Mouse (Mus musculus): ENCODE data around the gene Amotl1. TPM values are rescaled to one million over a fixed set of nuclear protein-coding genes. Genes with fewer than 3 reads are reported as not detected.
A peak's percentile ranks its signal among the peaks of the same experiment; 100 is the strongest.

The Amotl1 gene
- polyA plus RNA-seq, 1 experiment: 36.0 TPM

DNA sequence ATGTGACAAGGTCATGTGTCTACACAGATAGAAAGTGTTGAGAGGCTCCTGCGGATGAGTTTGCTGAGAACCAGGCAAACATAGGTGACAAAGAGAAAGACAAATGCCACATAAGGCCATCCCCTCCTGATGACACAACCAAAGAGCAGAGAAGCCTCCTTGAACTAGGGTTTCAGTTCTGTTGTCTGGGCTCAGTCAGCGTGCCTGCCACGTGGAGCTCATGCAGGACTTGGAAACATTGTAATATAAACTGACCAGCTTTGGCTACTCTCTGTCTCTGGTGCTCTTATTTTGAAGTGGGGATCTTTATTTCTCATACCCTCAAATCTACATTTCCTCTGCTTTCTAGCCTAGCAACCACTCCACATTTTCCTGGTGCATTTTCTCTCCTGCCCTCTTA is 8.6 kb downstream of the Amotl1 start:
- no peak for TF ChIP-seq EP300 (IDR thresholded peaks at IDR 0.05; ENCODE audit: insufficient read depth, low read depth, low read length)
- TF ChIP-seq CTCF (IDR thresholded peaks at IDR 0.05; ENCODE audit: low read depth, low read length): no peak
- TF ChIP-seq POLR2A (IDR thresholded peaks at IDR 0.05; ENCODE audit: insufficient read depth, low read length): no peak
- no peak overlapping the region for H3K9ac ChIP-seq (ENCODE audit: low read depth, poor library complexity, severe bottlenecking)

DNA sequence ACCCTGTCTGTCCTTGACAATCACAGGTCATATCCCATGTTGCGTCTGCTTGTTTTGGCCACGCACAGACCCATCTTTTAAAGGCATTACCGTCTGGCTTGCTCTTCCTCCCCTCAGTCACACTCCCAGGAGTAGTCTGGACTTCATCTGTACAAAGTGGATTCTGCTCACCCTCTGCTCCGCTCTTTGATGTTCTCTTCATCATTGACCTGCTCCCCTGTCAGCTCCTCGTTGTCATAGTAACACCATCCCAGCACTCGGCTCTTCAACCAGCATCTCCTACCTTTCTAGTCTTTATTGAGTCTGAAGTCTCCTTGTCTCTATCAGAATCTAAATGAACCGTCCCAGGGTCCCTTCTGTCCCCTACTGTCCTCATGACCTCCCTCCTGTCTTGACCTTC is 9.3 kb downstream of the Amotl1 start:
- peaks cover 3% of the 10 kb centered on the region for H3K4me1 ChIP-seq (ENCODE audit: control insufficient read depth, insufficient read depth, low read length)
- TF ChIP-seq EP300 (IDR thresholded peaks at IDR 0.05; ENCODE audit: insufficient read depth, low read depth, low read length) (no peak), CTCF (IDR thresholded peaks at IDR 0.05; ENCODE audit: low read depth, low read length) (no peak), POLR2A (IDR thresholded peaks at IDR 0.05; ENCODE audit: insufficient read depth, low read length) (no peak)
- H3K9me3 ChIP-seq (replicated peaks; ENCODE audit: control insufficient read depth, insufficient read depth, low read length, poor library complexity, severe bottlenecking): no peaks in the 10 kb centered on the region

More for the DNA sequence above, 8.6 kb downstream of the Amotl1 start:
- H3K9me3 ChIP-seq (replicated peaks; ENCODE audit: control insufficient read depth, insufficient read depth, low read length, poor library complexity, severe bottlenecking): no peaks in the 10 kb centered on the region
- H3K4me1 ChIP-seq (ENCODE audit: control insufficient read depth, insufficient read depth, low read length): peaks cover 3% of the 10 kb centered on the region
- H3K27ac ChIP-seq (ENCODE audit: insufficient read depth, low read length): no peak overlapping the region
- no peak overlapping the region for H3K4me3 ChIP-seq (ENCODE audit: low read depth, low read length)
- no peaks in the 10 kb centered on the region for H3K36me3 ChIP-seq (ENCODE audit: control insufficient read depth, insufficient read depth, low read length, poor library complexity, severe bottlenecking)
- H3K27me3 ChIP-seq (ENCODE audit: control insufficient read depth, insufficient read depth, low read length, poor library complexity, severe bottlenecking): no peaks in the 10 kb centered on the region

DNA sequence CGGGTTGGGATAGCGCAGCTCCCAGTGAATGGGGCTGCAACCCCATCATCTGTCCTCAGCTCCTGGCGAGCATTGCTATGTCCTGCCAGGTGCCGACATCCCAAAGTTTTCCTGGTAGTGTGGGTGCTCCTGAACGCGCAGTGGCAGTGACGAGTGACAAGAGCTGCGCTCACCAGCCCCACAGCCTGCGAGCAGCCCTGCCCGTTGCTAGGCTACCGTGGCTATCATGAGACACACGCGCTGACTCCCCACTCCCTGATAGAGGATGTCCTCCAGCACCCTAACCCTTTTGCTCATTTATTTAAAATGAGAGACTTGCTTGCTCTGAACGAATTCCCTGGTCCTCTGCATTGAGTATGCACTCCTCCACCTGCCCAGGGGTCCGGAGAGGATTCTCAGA is 10.7 kb downstream of the Amotl1 start:
- no peak for TF ChIP-seq POLR2A (IDR thresholded peaks at IDR 0.05; ENCODE audit: insufficient read depth, low read length)
- TF ChIP-seq EP300 (IDR thresholded peaks at IDR 0.05; ENCODE audit: insufficient read depth, low read depth, low read length): no peak
- TF ChIP-seq CTCF (IDR thresholded peaks at IDR 0.05; ENCODE audit: low read depth, low read length): no peak
- no peaks in the 10 kb centered on the region for H3K9me3 ChIP-seq (replicated peaks; ENCODE audit: control insufficient read depth, insufficient read depth, low read length, poor library complexity, severe bottlenecking)
- H3K36me3 ChIP-seq (ENCODE audit: control insufficient read depth, insufficient read depth, low read length, poor library complexity, severe bottlenecking): no peaks in the 10 kb centered on the region
- H3K9ac ChIP-seq (ENCODE audit: low read depth, poor library complexity, severe bottlenecking): no peak overlapping the region
- H3K27ac ChIP-seq (ENCODE audit: insufficient read depth, low read length): no peak overlapping the region
- peaks cover 3% of the 10 kb centered on the region for H3K4me1 ChIP-seq (ENCODE audit: control insufficient read depth, insufficient read depth, low read length)
- H3K4me3 ChIP-seq (ENCODE audit: low read depth, low read length): no peak overlapping the region
- H3K27me3 ChIP-seq (ENCODE audit: control insufficient read depth, insufficient read depth, low read length, poor library complexity, severe bottlenecking): no peaks in the 10 kb centered on the region

More for the DNA sequence above, 9.3 kb downstream of the Amotl1 start:
- no peak overlapping the region for H3K4me3 ChIP-seq (ENCODE audit: low read depth, low read length)
- H3K9ac ChIP-seq (ENCODE audit: low read depth, poor library complexity, severe bottlenecking): no peak overlapping the region
- no peak overlapping the region for H3K27ac ChIP-seq (ENCODE audit: insufficient read depth, low read length)
- H3K36me3 ChIP-seq (ENCODE audit: control insufficient read depth, insufficient read depth, low read length, poor library complexity, severe bottlenecking): no peaks in the 10 kb centered on the region
- H3K27me3 ChIP-seq (ENCODE audit: control insufficient read depth, insufficient read depth, low read length, poor library complexity, severe bottlenecking): no peaks in the 10 kb centered on the region

DNA sequence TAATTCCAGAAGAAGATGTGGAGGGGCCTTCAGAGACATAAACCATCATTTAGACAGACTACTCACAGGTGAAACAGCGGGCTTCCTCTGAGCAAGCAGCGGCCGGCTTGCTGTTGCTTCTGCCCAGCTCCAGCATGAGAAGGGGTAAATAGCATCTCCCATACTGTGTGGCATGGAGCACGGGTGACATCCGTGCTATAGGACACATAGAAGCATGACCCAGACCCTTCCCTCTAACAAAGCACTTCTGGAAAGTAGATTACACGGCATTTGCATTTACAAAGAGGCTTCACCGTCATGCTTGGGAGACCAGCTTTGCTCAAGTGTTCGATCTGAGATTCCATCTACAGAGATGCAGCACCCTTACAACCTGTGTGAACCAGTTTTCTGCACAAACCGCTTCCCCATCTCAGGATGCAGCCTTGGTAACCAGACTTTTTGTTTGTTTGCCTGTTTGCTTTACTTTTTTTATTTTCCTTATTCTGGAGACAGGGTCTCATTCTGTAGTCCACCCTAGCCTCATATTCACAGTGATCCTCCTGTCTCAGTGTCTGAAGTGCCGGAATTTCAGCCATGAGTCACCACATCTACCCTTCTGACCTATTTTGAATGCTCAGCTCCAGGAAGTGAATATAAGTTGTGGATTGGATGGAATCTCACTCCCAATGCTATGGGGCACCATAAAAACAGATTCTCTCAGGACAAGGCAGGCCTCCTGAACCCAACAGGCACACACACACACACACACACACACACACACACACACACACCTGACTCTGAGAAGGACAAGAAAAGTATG is 12.3 kb downstream of the Amotl1 start:
- no peak for TF ChIP-seq CTCF (IDR thresholded peaks at IDR 0.05; ENCODE audit: low read depth, low read length)
- TF ChIP-seq POLR2A (IDR thresholded peaks at IDR 0.05; ENCODE audit: insufficient read depth, low read length): no peak
- no peak for TF ChIP-seq EP300 (IDR thresholded peaks at IDR 0.05; ENCODE audit: insufficient read depth, low read depth, low read length)
- H3K27ac ChIP-seq (ENCODE audit: insufficient read depth, low read length): 0 out of 2 replicates have a peak overlapping the region, but pooled peaks have one; percentile 26
- H3K9me3 ChIP-seq (replicated peaks; ENCODE audit: control insufficient read depth, insufficient read depth, low read length, poor library complexity, severe bottlenecking): no peaks in the 10 kb centered on the region
- H3K27me3 ChIP-seq (ENCODE audit: control insufficient read depth, insufficient read depth, low read length, poor library complexity, severe bottlenecking): no peaks in the 10 kb centered on the region
- no peak overlapping the region for H3K9ac ChIP-seq (ENCODE audit: low read depth, poor library complexity, severe bottlenecking)
- H3K4me1 ChIP-seq (ENCODE audit: control insufficient read depth, insufficient read depth, low read length): peaks cover 3% of the 10 kb centered on the region
- H3K36me3 ChIP-seq (ENCODE audit: control insufficient read depth, insufficient read depth, low read length, poor library complexity, severe bottlenecking): no peaks in the 10 kb centered on the region
- no peak overlapping the region for H3K4me3 ChIP-seq (ENCODE audit: low read depth, low read length)

DNA sequence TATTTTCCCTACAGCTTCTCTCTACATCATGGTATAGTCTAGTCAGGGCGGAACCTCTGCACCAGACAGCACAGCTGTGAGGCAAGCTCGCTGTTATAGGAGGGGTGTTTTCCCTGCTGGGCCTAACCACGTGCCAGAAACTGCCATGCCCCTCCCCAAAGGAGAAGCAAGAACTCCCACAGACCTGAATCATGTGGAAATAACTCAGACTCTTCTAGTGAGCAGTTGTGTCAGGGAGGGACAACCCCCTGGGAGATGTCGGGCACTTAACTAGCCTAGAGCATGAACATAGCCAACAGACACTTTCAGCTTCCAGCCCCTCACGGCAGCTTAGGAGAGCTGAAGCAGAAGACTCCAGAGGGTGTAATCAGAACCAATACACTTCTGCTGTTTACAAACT is 13.1 kb downstream of the Amotl1 start:
- Histone ChIP-seq H3K9ac (ENCODE audit: low read depth, poor library complexity, severe bottlenecking) (no peak overlapping the region), H3K4me1 (ENCODE audit: control insufficient read depth, insufficient read depth, low read length) (peaks cover 3% of the 10 kb centered on the region), H3K27ac (ENCODE audit: insufficient read depth, low read length) (no peak overlapping the region), H3K27me3 (ENCODE audit: control insufficient read depth, insufficient read depth, low read length, poor library complexity, severe bottlenecking) (no peaks in the 10 kb centered on the region), H3K36me3 (ENCODE audit: control insufficient read depth, insufficient read depth, low read length, poor library complexity, severe bottlenecking) (no peaks in the 10 kb centered on the region), H3K4me3 (ENCODE audit: low read depth, low read length) (no peak overlapping the region), H3K9me3 (replicated peaks; ENCODE audit: control insufficient read depth, insufficient read depth, low read length, poor library complexity, severe bottlenecking) (no peaks in the 10 kb centered on the region)
- 0 out of 2 replicates have a peak, but pooled peaks have one; percentile 41 for TF ChIP-seq EP300 (IDR thresholded peaks at IDR 0.05; ENCODE audit: insufficient read depth, low read depth, low read length)
- no peak for TF ChIP-seq POLR2A (IDR thresholded peaks at IDR 0.05; ENCODE audit: insufficient read depth, low read length)

DNA sequence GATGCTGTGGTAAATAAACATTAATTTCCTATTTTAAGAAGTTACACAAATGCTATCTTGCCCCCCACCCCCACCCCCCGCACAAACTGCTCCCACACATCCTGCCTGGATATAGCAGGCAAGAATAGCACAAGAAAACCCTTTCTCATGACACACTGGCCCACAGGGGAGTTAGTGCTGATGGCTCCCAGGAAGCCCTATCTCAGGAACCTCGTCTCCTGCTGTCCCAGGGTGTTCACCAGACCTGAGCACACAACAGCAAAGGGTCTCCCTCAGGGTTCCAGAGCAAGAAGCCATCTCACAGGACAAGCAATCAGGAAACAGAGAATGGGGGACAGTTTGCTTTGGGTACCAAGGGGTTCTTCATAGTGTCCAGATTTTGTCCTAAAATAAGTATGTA is 17.3 kb downstream of the Amotl1 start:
- no peaks in the 10 kb centered on the region for H3K27me3 ChIP-seq (ENCODE audit: control insufficient read depth, insufficient read depth, low read length, poor library complexity, severe bottlenecking)
- H3K36me3 ChIP-seq (ENCODE audit: control insufficient read depth, insufficient read depth, low read length, poor library complexity, severe bottlenecking): no peaks in the 10 kb centered on the region
- H3K4me3 ChIP-seq (ENCODE audit: low read depth, low read length): no peak overlapping the region
- H3K4me1 ChIP-seq (ENCODE audit: control insufficient read depth, insufficient read depth, low read length): peaks cover 3% of the 10 kb centered on the region
- no peak for TF ChIP-seq POLR2A (IDR thresholded peaks at IDR 0.05; ENCODE audit: insufficient read depth, low read length)
- no peak for TF ChIP-seq EP300 (IDR thresholded peaks at IDR 0.05; ENCODE audit: insufficient read depth, low read depth, low read length)
- no peak for TF ChIP-seq CTCF (IDR thresholded peaks at IDR 0.05; ENCODE audit: low read depth, low read length)
- no peak overlapping the region for H3K27ac ChIP-seq (ENCODE audit: insufficient read depth, low read length)
- no peak overlapping the region for H3K9ac ChIP-seq (ENCODE audit: low read depth, poor library complexity, severe bottlenecking)
- no peaks in the 10 kb centered on the region for H3K9me3 ChIP-seq (replicated peaks; ENCODE audit: control insufficient read depth, insufficient read depth, low read length, poor library complexity, severe bottlenecking)
